Mouse (Mus musculus) thymus, adult 2 months (tissue): ENCODE measurements at regions not wholly inside any gene's neighbourhood (a gene's known extent, or its start where the extent isn't known, plus 50 kb on each side); places are given as distances from the start of the nearest gene placed in this dataset.

ENCODE experiments used
- CTCF ChIP-seq: fragments of 200-500 bp; IDR thresholded peaks from 2 replicates; pipeline ENCODE4 v1.5.1; 2012; ENCODE audit warnings: mild to moderate bottlenecking, control low read depth, low read length, moderate library complexity, borderline replicate concordance; ENCODE audit not compliant: control insufficient read depth, poor library complexity, insufficient read depth; ENCODE audit errors: extremely low read depth
- POLR2A ChIP-seq: fragments of 200-500 bp; IDR thresholded peaks from 2 replicates; pipeline ENCODE4 v1.6.1; 2012; ENCODE audit warnings: mild to moderate bottlenecking, low read length, control low read depth, moderate library complexity; ENCODE audit not compliant: control insufficient read depth, poor library complexity, insufficient read depth; ENCODE audit errors: extremely low read depth

DNA sequence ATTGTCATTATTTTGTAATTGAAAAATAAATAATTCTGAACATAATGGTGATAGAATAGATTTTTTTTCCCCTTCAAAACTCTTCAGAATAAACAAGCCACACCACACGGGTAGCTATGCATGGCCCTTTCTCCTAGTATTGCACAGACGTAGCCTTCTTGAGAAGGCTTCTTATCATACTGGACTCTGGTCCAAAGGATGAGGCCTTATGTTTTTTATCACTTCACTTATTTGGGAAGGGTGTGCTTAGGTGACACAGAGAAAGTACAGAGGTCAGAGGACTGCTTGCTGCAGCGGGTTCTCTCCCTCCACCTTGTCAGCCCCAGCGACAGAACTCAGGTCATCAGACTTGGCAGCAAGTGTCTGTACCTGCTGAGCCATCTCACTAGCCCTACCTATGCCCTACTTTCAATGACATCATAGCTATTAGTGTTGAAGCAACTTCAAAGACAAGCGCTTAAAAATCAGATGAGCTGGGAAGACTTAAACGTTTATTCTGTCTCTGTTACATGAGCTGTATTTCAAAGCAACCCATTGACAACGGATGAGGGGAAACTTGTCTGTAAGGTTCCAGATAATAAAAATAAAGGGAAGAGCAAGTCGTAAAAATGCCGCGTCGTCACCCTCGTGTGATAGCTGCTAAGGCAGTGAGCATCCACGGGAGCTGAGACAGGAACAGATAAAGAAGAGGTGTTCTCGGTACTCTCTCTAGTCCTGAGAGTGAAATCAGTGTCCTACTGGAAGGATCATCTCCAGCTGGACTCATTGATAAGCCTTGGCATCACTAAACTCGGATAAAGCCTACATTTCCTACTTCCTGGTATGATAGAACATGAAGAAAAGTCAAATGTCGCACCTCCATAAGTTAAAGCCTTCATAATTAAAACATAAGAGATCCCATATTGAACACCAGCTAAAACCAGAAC is 226.2 kb downstream of the Sp3 start:
- TF ChIP-seq CTCF (no peak), POLR2A (no peak)
